Mouse (Mus musculus): Measurements from ENCODE around the gene Frmpd1.

DNA sequence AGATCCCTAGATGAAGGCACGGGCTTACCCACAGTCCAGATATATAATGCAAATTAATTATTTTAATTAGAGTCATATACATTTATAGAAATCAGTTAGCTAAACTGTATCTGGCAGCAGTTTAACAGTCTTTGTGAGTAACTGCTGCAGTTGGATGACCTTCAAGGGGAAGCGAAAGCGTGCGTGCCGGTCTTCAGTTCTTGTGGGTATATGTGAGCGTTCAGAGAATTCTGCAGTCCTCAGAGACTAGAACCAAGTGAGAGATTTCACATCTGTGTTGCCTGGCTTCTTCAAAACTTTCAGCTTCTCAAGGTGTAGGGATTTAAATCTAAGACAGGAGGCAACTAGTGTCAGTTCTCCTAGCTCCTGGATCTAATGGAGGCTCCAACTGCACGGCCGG lies 35.3 kb downstream of the Frmpd1 start:
- TF ChIP-seq CTCF (IDR thresholded peaks at IDR 0.05; ENCODE audit: low read depth) = no peak
- TF ChIP-seq EP300 (optimal IDR thresholded peaks at IDR 0.05) = no peak

Data from stomach, postnatal 0 days (tissue).